Mouse (Mus musculus) embryonic fibroblast, embryonic 13.5 days (primary cell): Measurements from ENCODE around the gene Tead2.

Source experiments
- CTCF ChIP-seq: IDR thresholded peaks from 2 replicates; pipeline ENCODE4 v1.5.1; 2011; ENCODE audit warnings: mild to moderate bottlenecking, control low read depth, low read length, moderate library complexity, borderline replicate concordance; ENCODE audit not compliant: insufficient read depth
- POLR2A ChIP-seq: IDR thresholded peaks from 2 replicates; pipeline ENCODE4 v1.6.1; 2011; ENCODE audit warnings: low read depth, mild to moderate bottlenecking, control low read depth, low read length, moderate library complexity

GRCm38 (mm10) chr7:45241389-45241749 is 25.8 kb downstream of the Tead2 start:
- TF ChIP-seq POLR2A (no peak), CTCF (no peak)
